Mouse (Mus musculus) megakaryocyte-erythroid progenitor cell, adult 5-6 weeks (primary cell): Measurements from ENCODE around the gene Olfr790. TPM values are rescaled to one million over a fixed set of nuclear protein-coding genes. Genes with fewer than 3 reads are reported as not detected.

Experiments used
- ATAC-seq: replicated peaks from 2 replicates; pipeline ENCODE4 v1.8.0; 2016; ENCODE audit warnings: mild to moderate bottlenecking, inconsistent platforms; ENCODE audit not compliant: severe bottlenecking, poor library complexity, low FRiP score, low TSS enrichment
- total RNA-seq, 2 experiments: library from RNA; stranded (forward) in 1 of 2; stranded (reverse) in 1 of 2; fragments of 200-1000, 215-1000 nt in 1 of 2; fragments of >200 nt in 1 of 2; fragmentation: Nextera tagmentation in 1 of 2; gene quantifications; 2 replicates each; pipeline ENCODE4 v1.2.3; 2014 to 2017

The Olfr790 gene
- total RNA-seq (2014; fragmentation: Nextera tagmentation) (not detected in 2 replicates), total RNA-seq (2017) (not detected in 2 replicates)

DNA sequence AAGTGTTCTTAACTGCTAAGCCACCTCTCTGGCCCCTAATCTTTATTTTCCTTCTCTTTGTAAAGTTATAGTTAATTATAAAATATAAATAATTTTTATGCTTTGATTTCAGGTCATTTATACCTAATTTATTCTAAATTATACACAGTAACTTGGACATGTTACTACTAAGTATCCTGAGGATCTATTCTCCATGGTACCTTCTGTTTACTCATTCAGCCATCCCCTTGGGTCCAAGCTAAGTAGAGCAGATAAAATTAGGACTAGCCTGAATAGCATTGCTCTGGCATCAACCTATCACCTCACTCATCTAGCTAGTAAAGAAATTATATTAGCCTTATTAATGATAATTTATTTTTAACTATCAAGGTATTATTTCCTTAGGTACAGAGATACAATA lies at the start of gene Olfr790:
Gene Olfr790, plus strand, starts transcription at position 301 of the 400 bp plus-strand sequence.
- no peak for ATAC-seq

DNA sequence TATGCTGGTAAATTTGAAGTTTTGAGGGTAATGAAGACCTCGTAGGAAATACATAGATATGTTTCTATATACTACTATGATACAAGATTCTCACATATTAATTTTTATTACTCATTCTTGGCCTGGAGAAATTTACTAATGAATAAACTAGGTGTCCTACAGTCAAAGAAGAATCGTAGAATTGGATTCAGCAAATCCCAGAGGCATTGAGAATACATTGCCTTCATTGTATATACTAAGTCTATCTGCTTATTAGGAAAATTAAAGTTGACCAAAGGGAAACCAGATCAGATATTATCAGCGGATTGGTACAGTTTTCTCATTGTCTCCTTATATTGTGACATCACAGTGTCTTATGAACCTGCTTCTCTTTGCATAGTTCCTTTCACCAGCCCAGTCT lies 36.7 kb upstream of the Olfr790 start, which contains the start of gene Olfr787:
Gene Olfr787, plus strand, starts transcription at position 301 of the 400 bp plus-strand sequence.
- no peak for ATAC-seq

DNA sequence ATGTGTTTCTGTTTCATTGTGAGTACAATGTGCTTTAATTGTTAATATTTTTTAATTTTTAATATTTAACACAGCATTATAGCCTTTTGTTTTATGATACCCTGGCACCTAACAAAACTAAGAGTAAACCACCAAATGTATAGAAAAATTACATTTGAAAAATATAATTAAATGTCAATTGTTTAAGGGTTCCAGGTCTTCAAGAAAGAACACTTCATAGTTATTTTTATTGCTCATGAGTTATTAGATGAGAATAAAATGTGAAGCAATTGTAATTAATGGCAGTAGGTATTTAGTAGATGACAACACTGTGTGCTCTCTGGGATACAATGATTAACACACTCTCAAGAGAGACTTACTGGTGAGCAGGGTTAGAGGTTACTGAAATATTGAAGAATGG lies 27.6 kb upstream of the Olfr790 start, which contains the start of gene Olfr788:
Gene Olfr788, plus strand, starts transcription at position 301 of the 400 bp plus-strand sequence.
- ATAC-seq: no peak

DNA sequence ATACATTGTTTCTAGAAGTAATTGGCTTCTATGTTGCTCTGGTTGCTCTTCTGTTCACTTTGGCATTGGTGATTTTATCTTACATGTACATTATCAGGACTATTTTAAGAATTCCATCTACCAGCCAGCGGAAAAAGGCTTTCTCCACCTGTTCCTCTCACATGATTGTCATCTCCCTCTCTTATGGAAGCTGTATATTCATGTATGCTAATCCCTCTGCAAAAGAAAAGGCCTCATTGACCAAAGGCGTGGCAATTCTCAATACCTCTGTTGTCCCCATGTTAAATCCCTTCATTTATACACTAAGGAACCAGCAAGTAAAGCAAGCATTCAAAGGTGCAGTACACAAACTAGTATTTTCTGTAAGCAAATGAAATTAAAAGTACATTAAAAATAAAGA lies 25.0 kb upstream of the Olfr790 start:
- no peak for ATAC-seq

DNA sequence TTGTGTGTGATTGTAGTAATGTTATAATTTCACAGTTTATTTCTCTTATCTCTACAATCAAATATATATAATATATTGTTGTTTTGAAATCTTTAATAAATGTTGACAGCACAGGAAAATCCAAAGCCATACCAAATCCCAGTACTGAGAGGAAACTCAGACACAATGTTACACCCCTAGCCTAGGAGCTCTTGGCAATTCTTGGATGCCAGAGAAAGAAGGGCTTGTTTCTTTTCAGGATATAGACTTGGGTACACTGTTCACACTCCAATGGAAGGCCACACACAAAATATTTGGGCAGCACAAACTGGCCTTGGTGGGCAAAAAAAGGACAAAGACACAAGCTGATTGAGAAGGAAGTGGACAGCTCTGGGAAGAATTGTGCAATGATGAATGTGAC lies 24.6 kb upstream of the Olfr790 start:
- no peak for ATAC-seq

DNA sequence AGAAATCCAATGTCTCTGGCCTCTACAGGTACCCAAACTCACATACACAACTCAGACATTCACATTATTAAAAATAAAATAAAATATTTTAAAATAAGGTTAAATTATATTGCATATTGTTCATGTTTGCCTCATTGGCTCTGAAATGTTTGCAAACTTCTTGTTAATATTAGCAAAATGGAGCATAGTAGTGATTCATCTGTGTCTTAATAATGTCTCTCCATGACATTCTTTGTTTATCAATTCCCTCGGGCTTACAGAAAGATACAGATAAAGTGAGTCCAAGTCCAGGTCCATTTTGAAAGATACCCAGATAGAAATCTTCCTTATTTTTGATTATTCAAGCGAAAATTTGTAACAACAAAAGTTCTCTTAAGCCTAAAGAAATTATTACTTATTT lies 13.8 kb upstream of the Olfr790 start, which contains the start of gene Olfr789:
Gene Olfr789, plus strand, starts transcription at position 301 of the 400 bp plus-strand sequence.
- ATAC-seq: no peak

DNA sequence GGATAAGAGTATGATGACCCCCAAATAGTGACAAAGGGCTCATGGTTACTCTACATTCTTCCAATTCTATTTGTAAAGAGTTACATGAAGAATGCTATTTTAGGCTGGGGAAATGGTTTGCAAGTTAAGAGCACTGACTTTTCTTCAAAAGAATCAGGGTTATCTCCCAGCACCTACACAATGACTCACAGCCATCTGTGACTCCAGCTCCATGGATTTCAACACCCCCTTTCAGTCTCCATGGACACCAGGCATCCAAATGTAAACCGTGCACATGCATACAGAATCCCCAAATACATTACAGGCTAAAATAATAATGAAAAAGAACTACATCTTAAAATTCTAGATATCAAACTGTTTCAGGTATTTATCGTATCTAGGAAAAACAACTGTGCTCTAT lies 8.2 kb upstream of the Olfr790 start:
- no peak for ATAC-seq

DNA sequence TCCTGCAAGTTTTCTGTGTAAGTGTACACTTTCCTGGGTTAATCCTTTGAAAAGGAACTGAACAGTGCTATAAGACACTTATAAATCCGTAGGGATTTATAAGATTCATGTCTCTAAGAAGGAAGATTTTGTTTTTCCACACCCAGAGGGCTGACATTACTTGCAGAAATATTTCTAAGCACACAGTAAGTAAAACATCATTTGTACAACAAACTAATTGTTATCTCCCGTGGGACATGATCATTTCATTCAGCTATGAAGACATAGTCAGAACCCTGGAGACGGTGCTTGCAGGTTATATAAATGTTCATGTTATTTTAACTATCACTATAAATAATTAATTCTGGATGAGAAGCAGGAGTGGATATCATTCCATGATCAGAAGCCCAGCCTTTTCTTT lies 23.2 kb downstream of the Olfr790 start, which contains the start of gene Olfr791:
Gene Olfr791, plus strand, starts transcription at position 301 of the 400 bp plus-strand sequence.
- no peak for ATAC-seq

DNA sequence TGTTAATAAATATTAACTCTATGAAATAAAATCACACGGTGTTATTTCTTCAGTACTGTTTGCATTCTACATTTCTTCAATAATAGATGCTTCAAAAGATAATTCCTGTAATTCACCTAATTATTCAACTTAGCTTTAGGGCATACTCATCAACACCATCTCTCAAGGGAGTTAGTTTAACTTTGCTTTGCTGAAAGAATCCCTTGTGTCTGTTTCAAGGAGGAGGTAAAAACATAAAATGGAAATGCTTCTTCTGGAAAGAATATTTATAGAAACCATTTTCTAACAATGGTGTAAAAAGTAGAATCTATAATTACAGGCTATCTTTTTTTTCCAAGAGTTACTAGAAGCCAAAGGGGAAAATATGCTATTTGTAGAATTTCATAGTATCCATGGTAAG lies 40.6 kb downstream of the Olfr790 start, which contains the start of gene Olfr792:
Gene Olfr792, plus strand, starts transcription at position 301 of the 400 bp plus-strand sequence.
- no peak for ATAC-seq

DNA sequence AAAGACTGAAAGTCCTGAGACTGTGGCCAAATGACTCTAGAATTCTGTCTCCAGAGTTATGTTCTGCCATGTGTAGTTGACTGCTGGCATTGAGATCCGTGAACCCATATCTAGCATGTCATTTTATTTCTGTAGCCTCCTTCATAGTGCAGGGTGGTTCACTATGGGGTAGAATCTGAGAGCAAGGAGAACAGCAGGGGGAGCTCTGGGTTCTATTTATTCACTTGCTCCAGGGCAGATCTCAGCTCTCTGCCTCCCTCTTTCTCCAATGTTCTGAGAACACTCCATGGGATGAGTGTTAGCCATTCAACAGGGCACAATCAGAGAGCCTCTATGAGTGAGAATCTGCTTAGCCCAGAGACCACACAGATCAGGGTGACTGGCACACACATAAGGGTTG lies 51.1 kb downstream of the Olfr790 start:
- ATAC-seq: no peak

Other genes starting within 250 kb of the Olfr790 start
- not detected in 2 replicates for gene Olfr776, start 239.4 kb upstream of the Olfr790 start, total RNA-seq (2014; fragmentation: Nextera tagmentation)
- gene Olfr776, start 239.4 kb upstream of the Olfr790 start, total RNA-seq (2017): not detected in 2 replicates
- gene Olfr777, start 227.0 kb upstream of the Olfr790 start, total RNA-seq (2014; fragmentation: Nextera tagmentation): not detected in 2 replicates
- gene Olfr777, start 227.0 kb upstream of the Olfr790 start, total RNA-seq (2017): not detected in 2 replicates
- gene Olfr780, start 180.4 kb upstream of the Olfr790 start, total RNA-seq (2014; fragmentation: Nextera tagmentation): not detected in 2 replicates
- not detected in 2 replicates for gene Olfr780, start 180.4 kb upstream of the Olfr790 start, total RNA-seq (2017)
- gene Olfr781, start 169.6 kb upstream of the Olfr790 start, total RNA-seq (2014; fragmentation: Nextera tagmentation): not detected in 2 replicates
- not detected in 2 replicates for gene Olfr781, start 169.6 kb upstream of the Olfr790 start, total RNA-seq (2017)
- not detected in 2 replicates for gene Olfr782, start 149.6 kb upstream of the Olfr790 start, total RNA-seq (2014; fragmentation: Nextera tagmentation)
- not detected in 2 replicates for gene Olfr782, start 149.6 kb upstream of the Olfr790 start, total RNA-seq (2017)
- gene Olfr784, start 114.4 kb upstream of the Olfr790 start, total RNA-seq (2014; fragmentation: Nextera tagmentation): 0.66 TPM in 1 of 2 replicates, not detected in the other
- gene Olfr784, start 114.4 kb upstream of the Olfr790 start, total RNA-seq (2017): not detected in 2 replicates
- not detected in 2 replicates for gene Olfr785, start 93.1 kb upstream of the Olfr790 start, total RNA-seq (2014; fragmentation: Nextera tagmentation)
- gene Olfr785, start 93.1 kb upstream of the Olfr790 start, total RNA-seq (2017): not detected in 2 replicates
- not detected in 2 replicates for gene Olfr786, start 71.2 kb upstream of the Olfr790 start, total RNA-seq (2014; fragmentation: Nextera tagmentation)
- not detected in 2 replicates for gene Olfr786, start 71.2 kb upstream of the Olfr790 start, total RNA-seq (2017)
- not detected in 2 replicates for gene Olfr787, start 36.6 kb upstream of the Olfr790 start, total RNA-seq (2014; fragmentation: Nextera tagmentation)
- gene Olfr787, start 36.6 kb upstream of the Olfr790 start, total RNA-seq (2017): not detected in 2 replicates
- not detected in 2 replicates for gene Olfr788, start 27.5 kb upstream of the Olfr790 start, total RNA-seq (2014; fragmentation: Nextera tagmentation)
- gene Olfr788, start 27.5 kb upstream of the Olfr790 start, total RNA-seq (2017): not detected in 2 replicates
- gene Olfr789, start 13.7 kb upstream of the Olfr790 start, total RNA-seq (2014; fragmentation: Nextera tagmentation): not detected in 2 replicates
- gene Olfr789, start 13.7 kb upstream of the Olfr790 start, total RNA-seq (2017): not detected in 2 replicates
- not detected in 2 replicates for gene Olfr791, start 23.3 kb downstream of the Olfr790 start, total RNA-seq (2014; fragmentation: Nextera tagmentation)
- gene Olfr791, start 23.3 kb downstream of the Olfr790 start, total RNA-seq (2017): not detected in 2 replicates
- not detected in 2 replicates for gene Olfr792, start 40.7 kb downstream of the Olfr790 start, total RNA-seq (2014; fragmentation: Nextera tagmentation)
- not detected in 2 replicates for gene Olfr792, start 40.7 kb downstream of the Olfr790 start, total RNA-seq (2017)
- gene Olfr794, start 69.2 kb downstream of the Olfr790 start, total RNA-seq (2014; fragmentation: Nextera tagmentation): not detected in 2 replicates
- gene Olfr794, start 69.2 kb downstream of the Olfr790 start, total RNA-seq (2017): not detected in 2 replicates
- gene Olfr796, start 114.1 kb downstream of the Olfr790 start, total RNA-seq (2014; fragmentation: Nextera tagmentation): not detected in 2 replicates
- not detected in 2 replicates for gene Olfr796, start 114.1 kb downstream of the Olfr790 start, total RNA-seq (2017)
- gene Olfr798, start 129.4 kb downstream of the Olfr790 start, total RNA-seq (2014; fragmentation: Nextera tagmentation): not detected in 2 replicates
- not detected in 2 replicates for gene Olfr798, start 129.4 kb downstream of the Olfr790 start, total RNA-seq (2017)
- gene Olfr799, start 139.0 kb downstream of the Olfr790 start, total RNA-seq (2014; fragmentation: Nextera tagmentation): not detected in 2 replicates
- gene Olfr799, start 139.0 kb downstream of the Olfr790 start, total RNA-seq (2017): not detected in 2 replicates
- gene Olfr800, start 159.2 kb downstream of the Olfr790 start, total RNA-seq (2014; fragmentation: Nextera tagmentation): not detected in 2 replicates
- gene Olfr800, start 159.2 kb downstream of the Olfr790 start, total RNA-seq (2017): not detected in 2 replicates
- not detected in 2 replicates for gene Olfr801, start 175.4 kb downstream of the Olfr790 start, total RNA-seq (2014; fragmentation: Nextera tagmentation)
- gene Olfr801, start 175.4 kb downstream of the Olfr790 start, total RNA-seq (2017): not detected in 2 replicates
- not detected in 2 replicates for gene Olfr802, start 189.7 kb downstream of the Olfr790 start, total RNA-seq (2014; fragmentation: Nextera tagmentation)
- not detected in 2 replicates for gene Olfr802, start 189.7 kb downstream of the Olfr790 start, total RNA-seq (2017)
- gene Olfr803, start 195.8 kb downstream of the Olfr790 start, total RNA-seq (2014; fragmentation: Nextera tagmentation): not detected in 2 replicates
- gene Olfr803, start 195.8 kb downstream of the Olfr790 start, total RNA-seq (2017): not detected in 2 replicates
- gene Olfr804, start 204.7 kb downstream of the Olfr790 start, total RNA-seq (2014; fragmentation: Nextera tagmentation): not detected in 2 replicates
- not detected in 2 replicates for gene Olfr804, start 204.7 kb downstream of the Olfr790 start, total RNA-seq (2017)
- not detected in 2 replicates for gene Olfr805, start 230.9 kb downstream of the Olfr790 start, total RNA-seq (2014; fragmentation: Nextera tagmentation)
- gene Olfr805, start 230.9 kb downstream of the Olfr790 start, total RNA-seq (2017): not detected in 2 replicates
- gene Olfr806, start 243.4 kb downstream of the Olfr790 start, total RNA-seq (2014; fragmentation: Nextera tagmentation): not detected in 2 replicates
- gene Olfr806, start 243.4 kb downstream of the Olfr790 start, total RNA-seq (2017): not detected in 2 replicates